Comparison of ENCODE assay signal across 30 mouse cellular contexts in genomic region chr16:32173401-32173800, GRCm38 (mm10). TPM values are rescaled to one million over a fixed set of nuclear protein-coding genes. Genes with fewer than 3 reads are reported as not detected.
DNase-seq lines count a peak whose midpoint lies in the region; ATAC-seq and TF ChIP-seq lines count a peak whose summit lies in the region.
"Had no signal": no experiment of that assay in that cellular context is flagged by ENCODE, and none has a peak within 500 bp of the region (broad histone marks: within the 10 kb centered on the region; RNA-seq: fewer than 3 reads in every experiment).

No protein-coding gene starts in this region.

- no peak overlapping the region for H3K4me3 ChIP-seq in liver, postnatal 0 days (ENCODE audit: low read depth, low read length)
- H3K4me3 ChIP-seq in liver, embryonic 11.5 days (ENCODE audit: low read depth, low read length), result no peak overlapping the region
- no peak overlapping the region for H3K4me3 ChIP-seq in kidney, postnatal 0 days (replicated peaks; ENCODE audit: low read depth, low read length)
- H3K4me3 ChIP-seq: embryonic facial prominence, embryonic 12.5 days; forebrain, embryonic 15.5 days; gastrocnemius, adult 2 months; heart, embryonic 13.5 days; hindbrain, embryonic 10.5 days; hindbrain, embryonic 15.5 days; left cerebral cortex, adult 2 months; limb, embryonic 12.5 days; megakaryocyte, embryonic 14.5 days; midbrain, embryonic 12.5 days; myocyte; neural tube, embryonic 13.5 days had no signal

- no peaks in the 10 kb centered on the region for H3K9me3 ChIP-seq in liver, postnatal 0 days (ENCODE audit: low read length)
- H3K9me3 ChIP-seq in liver, embryonic 11.5 days (ENCODE audit: control insufficient read depth, low read length), result no peaks in the 10 kb centered on the region
- H3K9me3 ChIP-seq in kidney, postnatal 0 days (replicated peaks; ENCODE audit: low read length), result no peaks in the 10 kb centered on the region
- H3K9me3 ChIP-seq: embryonic facial prominence, embryonic 12.5 days; forebrain, embryonic 15.5 days; heart, embryonic 13.5 days; hindbrain, embryonic 10.5 days; hindbrain, embryonic 15.5 days; limb, embryonic 12.5 days; megakaryocyte, embryonic 14.5 days; midbrain, embryonic 12.5 days; neural tube, embryonic 13.5 days had no signal

- no peaks in the 10 kb centered on the region for H3K27me3 ChIP-seq in liver, postnatal 0 days (ENCODE audit: insufficient read depth, low read length)
- no peaks in the 10 kb centered on the region for H3K27me3 ChIP-seq in liver, embryonic 11.5 days (replicated peaks; ENCODE audit: control insufficient read depth, insufficient read depth, low read length)
- no peaks in the 10 kb centered on the region for H3K27me3 ChIP-seq in kidney, postnatal 0 days (ENCODE audit: insufficient read depth, low read length)
- H3K27me3 ChIP-seq: embryonic facial prominence, embryonic 12.5 days; forebrain, embryonic 15.5 days; heart, embryonic 13.5 days; hindbrain, embryonic 15.5 days; limb, embryonic 12.5 days; megakaryocyte, embryonic 14.5 days; midbrain, embryonic 12.5 days; neural tube, embryonic 13.5 days had no signal

- TF ChIP-seq EP300 in liver, postnatal 0 days (IDR thresholded peaks at IDR 0.05; ENCODE audit: low read depth), result no peak

- TF ChIP-seq CTCF in liver, postnatal 0 days (IDR thresholded peaks at IDR 0.05; ENCODE audit: low read depth), result no peak
- TF ChIP-seq CTCF in kidney, postnatal 0 days (IDR thresholded peaks at IDR 0.05; ENCODE audit: low read depth), result no peak

- H3K4me1 ChIP-seq in liver, postnatal 0 days (ENCODE audit: insufficient read depth), result peaks cover 22% of the 10 kb centered on the region
- H3K4me1 ChIP-seq in liver, embryonic 11.5 days (replicated peaks; ENCODE audit: control insufficient read depth, insufficient read depth, low read length), result 0 out of 2 replicates have a peak, but pooled peaks cover 4% of the 10 kb centered on the region
- H3K4me1 ChIP-seq in kidney, postnatal 0 days (replicated peaks; ENCODE audit: insufficient read depth, low read length), result peaks cover 4% of the 10 kb centered on the region
- H3K4me1 ChIP-seq: hindbrain, embryonic 15.5 days had no signal

- no peak overlapping the region for H3K9ac ChIP-seq in liver, postnatal 0 days (replicated peaks)
- no peak overlapping the region for H3K9ac ChIP-seq in liver, embryonic 11.5 days (ENCODE audit: low read depth, low read length)
- H3K9ac ChIP-seq in kidney, postnatal 0 days (ENCODE audit: low read depth, low read length), result no peak overlapping the region
- H3K9ac ChIP-seq: embryonic facial prominence, embryonic 12.5 days; forebrain, embryonic 15.5 days; heart, embryonic 13.5 days; hindbrain, embryonic 15.5 days; limb, embryonic 12.5 days; midbrain, embryonic 12.5 days; neural tube, embryonic 13.5 days had no signal

- DNase-seq in liver, postnatal 0 days, result no peak
- no peak for DNase-seq in liver, embryonic 11.5 days (ENCODE audit: low spot score)
- peak; percentile 29 for DNase-seq in ZHBTc4 (ENCODE audit: low read depth, low spot score)
- DNase-seq in kidney, postnatal 0 days (ENCODE audit: low spot score), result peak; percentile 44
- no peak for DNase-seq in right cerebral cortex, postnatal 10 days (ENCODE audit: low spot score in 2 of 2)
- DNase-seq in cerebellum, adult 11 months, result no peak
- no peak for DNase-seq in lung, postnatal 36 days
- DNase-seq: adrenal gland, postnatal 14 days; cerebellum, adult 11-12 months; embryo, embryonic 11 days; gastrocnemius, adult 2 months; heart, postnatal 10 days; lung, postnatal 4 days; thymus, adult 18-20 months; thymus, postnatal 25 days had no signal

- no peak overlapping the region for H3K4me2 ChIP-seq in liver, postnatal 0 days (ENCODE audit: low read depth, low read length)
- H3K4me2 ChIP-seq in liver, embryonic 11.5 days, result no peak overlapping the region
- no peak overlapping the region for H3K4me2 ChIP-seq in kidney, postnatal 0 days (ENCODE audit: low read length)
- H3K4me2 ChIP-seq: embryonic facial prominence, embryonic 12.5 days; forebrain, embryonic 15.5 days; heart, embryonic 13.5 days; hindbrain, embryonic 15.5 days; limb, embryonic 12.5 days; midbrain, embryonic 12.5 days; neural tube, embryonic 13.5 days had no signal

- H3K36me3 ChIP-seq in liver, postnatal 0 days (replicated peaks; ENCODE audit: insufficient read depth, low read length), result no peaks in the 10 kb centered on the region
- no peaks in the 10 kb centered on the region for H3K36me3 ChIP-seq in liver, embryonic 11.5 days (ENCODE audit: control insufficient read depth, insufficient read depth, low read length)
- H3K36me3 ChIP-seq in kidney, postnatal 0 days (ENCODE audit: insufficient read depth, low read length), result no peaks in the 10 kb centered on the region
- H3K36me3 ChIP-seq: embryonic facial prominence, embryonic 12.5 days; forebrain, embryonic 15.5 days; G1E; heart, embryonic 13.5 days; hindbrain, embryonic 10.5 days; hindbrain, embryonic 15.5 days; limb, embryonic 12.5 days; midbrain, embryonic 12.5 days; neural tube, embryonic 13.5 days had no signal

- ATAC-seq in liver, postnatal 0 days, result peak; percentile 53
- no peak for ATAC-seq in liver, embryonic 11.5 days (replicated peaks; ENCODE audit: low FRiP score)
- ATAC-seq in kidney, postnatal 0 days (replicated peaks; ENCODE audit: low FRiP score, low read depth), result peak; percentile 86
- ATAC-seq: forebrain, embryonic 15.5 days; inflammation-experienced regulatory T-cells, adult 6 months had no signal

- H3K27ac ChIP-seq in liver, postnatal 0 days (ENCODE audit: low read depth), result no peak overlapping the region
- no peak overlapping the region for H3K27ac ChIP-seq in liver, embryonic 11.5 days (ENCODE audit: low read depth, low read length)
- peak overlapping the region; percentile 55 for H3K27ac ChIP-seq in kidney, postnatal 0 days
- H3K27ac ChIP-seq: embryonic facial prominence, embryonic 12.5 days; forebrain, embryonic 15.5 days; gastrocnemius, adult 2 months; heart, embryonic 13.5 days; hindbrain, embryonic 10.5 days; hindbrain, embryonic 15.5 days; left cerebral cortex, adult 2 months; limb, embryonic 12.5 days; midbrain, embryonic 12.5 days; neural tube, embryonic 13.5 days had no signal

- WGBS in liver, postnatal 0 days (ENCODE audit: insufficient replicate concordance), result 50% methylated on average over 10 of the region's 11 CpGs
- 67% methylated on average over 10 of the region's 11 CpGs for WGBS in liver, embryonic 11.5 days
- WGBS in kidney, postnatal 0 days, result 50% methylated on average over 11 of the region's 11 CpGs

RNA-seq across cellular contexts. Expression of gene Bex6, which starts 6.2 kb away (rescaled TPM):
- polyA plus RNA-seq in liver, postnatal 0 days (2015; fragmentation: Nextera tagmentation; extraction: Ambion mirVana), result 0.94 and 1.2 TPM in 2 replicates
- 0.62 and 1.2 TPM in 2 replicates for polyA plus RNA-seq in liver, embryonic 11.5 days (2014; fragmentation: Nextera tagmentation; extraction: Ambion mirVana)
- polyA plus RNA-seq in kidney, postnatal 0 days (2015; fragmentation: Nextera tagmentation; extraction: Ambion mirVana), result not detected in 2 replicates
- polyA plus RNA-seq: forebrain, embryonic 15.5 days; G1E; heart, embryonic 13.5 days; hindbrain, embryonic 10.5 days; hindbrain, embryonic 15.5 days; limb, embryonic 12.5 days; liver, adult 2 months; midbrain, embryonic 12.5 days; midbrain, postnatal 0 days; myocyte; neural tube, embryonic 13.5 days had no signal

RNA-seq across cellular contexts. Expression of gene Nrros, which starts 8.0 kb away (rescaled TPM):
- 18.5 and 20.5 TPM in 2 replicates for polyA plus RNA-seq in liver, postnatal 0 days (2015; fragmentation: Nextera tagmentation; extraction: Ambion mirVana)
- 34.4 and 35.4 TPM in 2 replicates for polyA plus RNA-seq in liver, embryonic 11.5 days (2014; fragmentation: Nextera tagmentation; extraction: Ambion mirVana)
- 13.9 and 15.3 TPM in 2 replicates for polyA plus RNA-seq in kidney, postnatal 0 days (2015; fragmentation: Nextera tagmentation; extraction: Ambion mirVana)
- polyA plus RNA-seq: myocyte had no signal

Comparison
In these comparisons a context has a peak if more than half of its experiments do, and no peak if none do; other contexts are left out.
1. DNase-seq: peak in ZHBTc4 (single experiment) and kidney, postnatal 0 days (single experiment); none in liver, postnatal 0 days (single experiment), liver, embryonic 11.5 days (single experiment), right cerebral cortex, postnatal 10 days (0 of 2), cerebellum, adult 11 months (single experiment) and lung, postnatal 36 days (single experiment).